Mouse (Mus musculus): ENCODE measurements around the gene Spint5.

DNA sequence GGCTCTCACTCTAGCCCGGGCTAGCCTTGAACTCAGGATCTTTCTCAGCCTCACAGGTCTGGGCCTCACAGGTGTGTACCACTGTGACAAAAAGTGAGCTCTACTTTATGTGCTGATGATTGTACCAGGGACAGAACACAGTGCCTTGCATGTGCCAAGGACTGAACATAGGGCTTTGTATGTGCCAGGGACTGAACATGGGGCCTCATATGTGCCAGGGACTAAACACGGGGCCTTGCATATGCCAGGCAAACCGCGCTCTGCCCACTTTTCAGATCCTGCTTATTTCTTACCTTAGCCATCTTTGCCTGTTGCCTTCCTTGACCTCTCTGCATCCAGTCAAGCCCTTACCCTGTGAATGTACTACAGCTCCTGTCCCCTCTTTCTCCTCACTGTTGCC lies 46.9 kb downstream of the Spint5 start:
- TF ChIP-seq POLR2A (IDR thresholded peaks at IDR 0.05; ENCODE audit: borderline replicate concordance, extremely low read depth, insufficient read depth, insufficient read length, poor library complexity, severe bottlenecking) (no peak), CTCF (IDR thresholded peaks at IDR 0.05; ENCODE audit: borderline replicate concordance, extremely low read depth, insufficient read depth, insufficient read length) (no peak)

Data from brain, embryonic 14.5 days (tissue).